Mouse (Mus musculus) olfactory bulb, adult 2 months (tissue): ENCODE results near the gene Cacna1c. TPM values are rescaled to one million over a fixed set of nuclear protein-coding genes. Genes with fewer than 3 reads are reported as not detected.
A peak's percentile ranks its signal among the peaks of the same experiment; 100 is the strongest.

ENCODE experiments used
- H3K27ac ChIP-seq: fragments of 200-500 bp; 2 replicates; pipeline ENCODE4 v1.5.1; 2012; ENCODE audit warnings: low read depth, low read length; ENCODE audit not compliant: insufficient read depth
- H3K4me1 ChIP-seq: fragments of 200-500 bp; 2 replicates; pipeline ENCODE4 v1.6.1; 2012; ENCODE audit warnings: low read length; ENCODE audit not compliant: control insufficient read depth, insufficient read depth
- H3K4me3 ChIP-seq: fragments of 200-500 bp; 2 replicates; pipeline ENCODE4 v1.5.1; 2012; ENCODE audit warnings: mild to moderate bottlenecking, low read depth, low read length, moderate library complexity; ENCODE audit not compliant: insufficient read depth
- CTCF ChIP-seq: fragments of 200-500 bp; IDR thresholded peaks from 2 replicates; pipeline ENCODE4 v1.5.1; 2012; ENCODE audit warnings: low read depth, mild to moderate bottlenecking, low read length, moderate library complexity; ENCODE audit not compliant: insufficient read depth
- POLR2A ChIP-seq: fragments of 200-500 bp; IDR thresholded peaks from 2 replicates; pipeline ENCODE4 v1.6.1; 2012; ENCODE audit warnings: mild to moderate bottlenecking, low read depth, low read length, moderate library complexity; ENCODE audit not compliant: insufficient read depth
- WGBS: fragments of 180-500 bp; shearing (Covaris S2); methylation state at CpG from one replicate; pipeline ENCODE4 v1.1.7; 2018; 5-methylcytosine and 5-hydroxymethylcytosine counted together
- polyA plus RNA-seq: library from polyadenylated mRNA; stranded (reverse); fragments of >200 nt; gene quantifications from 2 replicates; pipeline ENCODE4 v1.2.4, GENCODE M21; 2012; ENCODE audit warnings: low replicate concordance; ENCODE audit not compliant: missing spikeins, insufficient read depth, insufficient read length

Cacna1c gene
- polyA plus RNA-seq, 1 experiment, result 35.8 TPM

- WGBS, result 85% methylated on average over 9 of the region's 9 CpGs
- Histone ChIP-seq H3K27ac (no peak overlapping the region), H3K4me1 (peaks cover 28% of the 10 kb centered on the region), H3K4me3 (no peak overlapping the region)
- TF ChIP-seq CTCF, result no peak
- TF ChIP-seq POLR2A, result no peak
Measured at GRCm38 (mm10) chr6:119064430-119064829, 131.8 kb downstream of the Cacna1c start.

GRCm38 (mm10) chr6:119062695-119063094 lies 133.5 kb downstream of the Cacna1c start:
- Histone ChIP-seq H3K4me3 (no peak overlapping the region), H3K4me1 (peaks cover 33% of the 10 kb centered on the region), H3K27ac (no peak overlapping the region)
- no peak for TF ChIP-seq CTCF
- TF ChIP-seq POLR2A, result no peak

GRCm38 (mm10) chr6:119058896-119059295 lies 137.3 kb downstream of the Cacna1c start:
- Histone ChIP-seq H3K4me3 (no peak overlapping the region), H3K4me1 (peaks cover 39% of the 10 kb centered on the region), H3K27ac (peak overlapping the region; percentile 60)
- no peak for TF ChIP-seq POLR2A
- no peak for TF ChIP-seq CTCF
- WGBS, result 31% methylated on average over 3 of the region's 3 CpGs

GRCm38 (mm10) chr6:119058461-119058860 lies 137.8 kb downstream of the Cacna1c start:
- WGBS, result 46% methylated on average over 8 of the region's 8 CpGs
- H3K27ac ChIP-seq, result peak overlapping the region; percentile 60
- TF ChIP-seq POLR2A (no peak), CTCF (no peak)

GRCm38 (mm10) chr6:119057076-119057479 lies 139.1 kb downstream of the Cacna1c start:
- 26% methylated on average over 15 of the region's 15 CpGs for WGBS
- peak overlapping the region; percentile 61 for H3K27ac ChIP-seq
- H3K4me3 ChIP-seq, result no peak overlapping the region
- no peak for TF ChIP-seq CTCF
- TF ChIP-seq POLR2A, result no peak
- peaks cover 42% of the 10 kb centered on the region for H3K4me1 ChIP-seq

More at GRCm38 (mm10) chr6:119058461-119058860, 137.8 kb downstream of the Cacna1c start:
- Histone ChIP-seq H3K4me1 (peaks cover 42% of the 10 kb centered on the region), H3K4me3 (no peak overlapping the region)

- no peak overlapping the region for H3K27ac ChIP-seq
Measured at GRCm38 (mm10) chr6:119052801-119053200, 143.4 kb downstream of the Cacna1c start.

GRCm38 (mm10) chr6:119052366-119052765 lies 143.9 kb downstream of the Cacna1c start:
- no peak overlapping the region for H3K4me3 ChIP-seq
- 86% methylated on average over 15 of the region's 15 CpGs for WGBS
- no peak for TF ChIP-seq POLR2A
- TF ChIP-seq CTCF, result no peak
- H3K4me1 ChIP-seq, result peaks cover 37% of the 10 kb centered on the region
- H3K27ac ChIP-seq, result no peak overlapping the region

More at GRCm38 (mm10) chr6:119052801-119053200, 143.4 kb downstream of the Cacna1c start:
- TF ChIP-seq CTCF (no peak), POLR2A (no peak)
- WGBS, result 75% methylated on average over 10 of the region's 10 CpGs
- no peak overlapping the region for H3K4me3 ChIP-seq
- H3K4me1 ChIP-seq, result peaks cover 37% of the 10 kb centered on the region

- no peak for TF ChIP-seq CTCF
- no peak for TF ChIP-seq POLR2A
- WGBS, result 69% methylated on average over 2 of the region's 2 CpGs
- Histone ChIP-seq H3K27ac (no peak overlapping the region), H3K4me1 (peaks cover 34% of the 10 kb centered on the region), H3K4me3 (no peak overlapping the region)
Measured at GRCm38 (mm10) chr6:119051721-119052120, 144.5 kb downstream of the Cacna1c start.

- no peak overlapping the region for H3K4me3 ChIP-seq
- H3K27ac ChIP-seq, result no peak overlapping the region
- WGBS, result 57% methylated on average over 8 of the region's 8 CpGs
- peaks cover 35% of the 10 kb centered on the region for H3K4me1 ChIP-seq
- TF ChIP-seq POLR2A (no peak), CTCF (no peak)
Measured at GRCm38 (mm10) chr6:119047340-119047739, 148.9 kb downstream of the Cacna1c start.

- no peak overlapping the region for H3K4me3 ChIP-seq
- no peak overlapping the region for H3K27ac ChIP-seq
- WGBS, result 62% methylated on average over 7 of the region's 7 CpGs
- peaks cover 40% of the 10 kb centered on the region for H3K4me1 ChIP-seq
- TF ChIP-seq POLR2A (no peak), CTCF (no peak)
Measured at GRCm38 (mm10) chr6:119045498-119045897, 150.7 kb downstream of the Cacna1c start.
